Mouse (Mus musculus): ENCODE measurements at regions not wholly inside any gene's neighbourhood (a gene's known extent, or its start where the extent isn't known, plus 50 kb on each side); places are given as distances from the start of the nearest gene placed in this dataset.

- no peak for DNase-seq (ENCODE audit: low spot score)
Observed at GRCm38 (mm10) chr7:74224378-74224777, 210.9 kb upstream of the St8sia2 start.

- DNase-seq (ENCODE audit: low spot score) = peak; percentile 69
Observed at GRCm38 (mm10) chr7:74200661-74201060, 187.2 kb upstream of the St8sia2 start.

- no peak for DNase-seq (ENCODE audit: low spot score)
Observed at GRCm38 (mm10) chr7:74198796-74199195, 185.3 kb upstream of the St8sia2 start.

- no peak for DNase-seq (ENCODE audit: low spot score)
Observed at GRCm38 (mm10) chr7:74184661-74185060, 171.2 kb upstream of the St8sia2 start.

- peak; percentile 17 for DNase-seq (ENCODE audit: low spot score)
Observed at GRCm38 (mm10) chr7:74174206-74174605, 160.7 kb upstream of the St8sia2 start.

GRCm38 (mm10) chr7:74173230-74173612 lies 159.7 kb upstream of the St8sia2 start:
- peak; percentile 47 for DNase-seq (ENCODE audit: low spot score)

- DNase-seq (ENCODE audit: low spot score) = peak; percentile 49
Observed at GRCm38 (mm10) chr7:74172504-74173229, 159.2 kb upstream of the St8sia2 start.

- no peak for DNase-seq (ENCODE audit: low spot score)
Observed at GRCm38 (mm10) chr7:74151590-74151989, 138.1 kb upstream of the St8sia2 start.

- DNase-seq (ENCODE audit: low spot score) = no peak
Observed at GRCm38 (mm10) chr7:74143236-74143635, 129.7 kb upstream of the St8sia2 start.

GRCm38 (mm10) chr7:74138169-74138568 lies 124.7 kb upstream of the St8sia2 start:
- no peak for DNase-seq (ENCODE audit: low spot score)

- DNase-seq (ENCODE audit: low spot score) = peak; percentile 68
Observed at GRCm38 (mm10) chr7:74130206-74130836, 116.8 kb upstream of the St8sia2 start.

- DNase-seq (ENCODE audit: low spot score) = no peak
Observed at GRCm38 (mm10) chr7:74112071-74112470, 98.6 kb upstream of the St8sia2 start.

- peak; percentile 53 for DNase-seq (ENCODE audit: low spot score)
Observed at GRCm38 (mm10) chr7:74108347-74108746, 94.9 kb upstream of the St8sia2 start.

- DNase-seq (ENCODE audit: low spot score) = no peak
Observed at GRCm38 (mm10) chr7:74107176-74107928, 93.9 kb upstream of the St8sia2 start.

GRCm38 (mm10) chr7:74091402-74092025 lies 78.0 kb upstream of the St8sia2 start:
- no peak for DNase-seq (ENCODE audit: low spot score)

- no peak for DNase-seq (ENCODE audit: low spot score)
Observed at GRCm38 (mm10) chr7:74080846-74081235, 67.4 kb upstream of the St8sia2 start.

GRCm38 (mm10) chr7:74080079-74080845 lies 66.8 kb upstream of the St8sia2 start:
- peak; percentile 19 for DNase-seq (ENCODE audit: low spot score)

GRCm38 (mm10) chr7:74072632-74073031 lies 59.1 kb upstream of the St8sia2 start:
- DNase-seq (ENCODE audit: low spot score) = no peak

GRCm38 (mm10) chr7:74070836-74071235 lies 57.3 kb upstream of the St8sia2 start:
- no peak for DNase-seq (ENCODE audit: low spot score)

- DNase-seq (ENCODE audit: low spot score) = no peak
Observed at GRCm38 (mm10) chr7:74065449-74066099, 52.1 kb upstream of the St8sia2 start.

All from embryo, embryonic 10.5 days (tissue).